Mouse (Mus musculus): ENCODE measurements around the gene Zc2hc1c.

DNA sequence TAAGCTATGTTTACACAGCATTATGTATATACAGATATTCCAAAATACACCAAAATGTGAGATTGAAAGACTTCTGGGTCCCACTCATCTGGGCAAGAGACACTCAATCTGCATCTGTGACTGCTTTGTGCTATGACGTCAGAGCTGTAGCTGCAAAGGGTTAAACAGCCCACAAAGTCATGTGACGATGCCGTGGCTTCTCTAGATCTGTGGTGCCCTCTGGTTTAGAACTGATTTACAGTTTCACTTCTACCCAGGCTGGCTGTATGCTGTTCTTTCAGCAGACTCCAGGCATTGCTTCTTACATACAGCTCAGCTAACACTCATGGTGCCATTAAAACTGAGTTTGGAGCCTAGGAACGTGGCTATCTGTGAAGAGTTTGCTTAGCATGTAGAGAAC is 16.3 kb downstream of the Zc2hc1c start:
- TF ChIP-seq POLR2A (IDR thresholded peaks at IDR 0.05; ENCODE audit: low read depth, low read length) (no peak), CTCF (conservative IDR thresholded peaks at IDR 0.05 in 1 of 2, IDR thresholded peaks at IDR 0.05 in 1 of 2; ENCODE audit: low read depth in 2 of 2, low read length in 2 of 2) (peak in 1 of 2 experiments; percentile 46; a peak in 2 of 4 replicates), EP300 (IDR thresholded peaks at IDR 0.05; ENCODE audit: low read length) (peak; percentile 67), USF1 (IDR thresholded peaks at IDR 0.05; ENCODE audit: low read depth, low read length) (peak; percentile 84), E2F4 (IDR thresholded peaks at IDR 0.05; ENCODE audit: insufficient replicate concordance, low read depth, low read length) (no peak), UBTF (IDR thresholded peaks at IDR 0.05; ENCODE audit: low read depth, low read length) (no peak), MEF2A (IDR thresholded peaks at IDR 0.05; ENCODE audit: borderline replicate concordance, low read depth, low read length) (no peak)
